Mouse (Mus musculus) testis, adult 2 months (tissue): ENCODE results near the gene Gm21887.
"Not testable (repeated sequence)": the region's sequence is repeated elsewhere in the genome, so short reads cannot be mapped to it uniquely, and the experiment has no call there.

Experiments
- CTCF ChIP-seq: fragments of 200-500 bp; IDR thresholded peaks from 2 replicates; pipeline ENCODE4 v1.5.1; 2012; ENCODE audit warnings: low read depth, mild to moderate bottlenecking, inconsistent platforms, low read length, moderate library complexity; ENCODE audit not compliant: control insufficient read depth, insufficient read depth, insufficient replicate concordance
- POLR2A ChIP-seq: fragments of 200-500 bp; IDR thresholded peaks from 2 replicates; pipeline ENCODE4 v1.6.1; 2012; ENCODE audit warnings: low read depth, mild to moderate bottlenecking, inconsistent platforms, low read length, moderate library complexity; ENCODE audit not compliant: control insufficient read depth

DNA sequence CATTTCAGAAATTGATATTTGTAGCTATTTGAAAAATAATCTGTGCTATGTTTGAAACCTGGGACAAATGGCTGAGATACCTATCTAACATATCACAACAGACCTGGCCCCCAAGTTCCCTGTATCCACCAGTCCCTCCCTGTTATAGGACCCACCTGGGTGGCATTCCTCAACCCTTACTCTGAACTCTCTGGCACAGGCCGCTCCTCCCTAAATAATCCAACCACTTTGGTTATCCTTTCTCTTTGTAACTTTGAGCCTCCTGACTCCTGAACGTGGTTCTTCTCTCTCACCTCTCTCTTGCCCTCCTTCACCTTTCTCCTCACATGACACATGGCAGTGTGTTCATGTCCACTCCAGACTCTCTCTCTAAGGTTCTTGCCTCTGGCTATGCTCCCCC is 37.3 kb upstream of the Gm21887 start:
- TF ChIP-seq POLR2A, CTCF: not testable (repeated sequence)
